In genomic region chr1:180148563-180148962, GRCm38 (mm10) we compare ENCODE assay signal across 20 mouse cellular contexts. TPM values are rescaled to one million over a fixed set of nuclear protein-coding genes. Genes with fewer than 3 reads are reported as not detected.
DNase-seq lines count a peak whose midpoint lies in the region; ATAC-seq and TF ChIP-seq lines count a peak whose summit lies in the region.
"Had no signal": no experiment of that assay in that cellular context is flagged by ENCODE, and none has a peak within 500 bp of the region (broad histone marks: within the 10 kb centered on the region; RNA-seq: fewer than 3 reads in every experiment).

No protein-coding gene starts in this region.

- H3K9ac ChIP-seq in heart, postnatal 0 days (replicated peaks; ENCODE audit: low read depth, low read length): no peak overlapping the region
- H3K9ac ChIP-seq in liver, embryonic 11.5 days (ENCODE audit: low read depth, low read length): peak overlapping the region; percentile 30; the same call in 1 of the 2 replicates
- H3K9ac ChIP-seq: embryonic facial prominence, embryonic 13.5 days; forebrain, embryonic 12.5 days; hindbrain, embryonic 13.5 days; intestine, embryonic 15.5 days; limb, embryonic 15.5 days had no signal

- no peak overlapping the region for H3K4me3 ChIP-seq in heart, postnatal 0 days (ENCODE audit: low read depth, low read length)
- peak overlapping the region; percentile 7; the same call in 1 of the 2 replicates for H3K4me3 ChIP-seq in liver, embryonic 11.5 days (ENCODE audit: low read depth, low read length)
- H3K4me3 ChIP-seq: embryonic facial prominence, embryonic 13.5 days; forebrain, embryonic 12.5 days; hindbrain, embryonic 13.5 days; intestine, embryonic 15.5 days; limb, embryonic 15.5 days had no signal

- H3K36me3 ChIP-seq in heart, postnatal 0 days (replicated peaks; ENCODE audit: control insufficient read depth, insufficient read depth, low read length): peaks cover 54% of the 10 kb centered on the region
- H3K36me3 ChIP-seq in liver, embryonic 11.5 days (ENCODE audit: control insufficient read depth, insufficient read depth, low read length): peaks cover 15% of the 10 kb centered on the region; the same call in 1 of the 2 replicates
- H3K36me3 ChIP-seq: intestine, embryonic 15.5 days had no signal

- DNase-seq in heart, postnatal 0 days (ENCODE audit: low spot score): no peak
- no peak for DNase-seq in heart, postnatal 14 days
- DNase-seq in c-Kit-negative CD71-positive TER-119-positive erythroid progenitor cells, embryonic 14.5 days (ENCODE audit: low read depth, low spot score): peak; percentile 72
- no peak for DNase-seq in liver, embryonic 11.5 days (ENCODE audit: low spot score)
- no peak for DNase-seq in right cerebral cortex, adult 18-20 months
- no peak for DNase-seq in yolk sac, embryonic 10.5 days (ENCODE audit: low spot score)
- DNase-seq: adrenal gland, postnatal 25 days; cerebellum, adult 11 months; layer of hippocampus, adult 9-11 months; lung, postnatal 14 days; retina, postnatal 1 day; thymus, postnatal 36 days had no signal

- TF ChIP-seq EP300 in heart, postnatal 0 days (IDR thresholded peaks at IDR 0.05; ENCODE audit: low read depth): no peak

- no peak overlapping the region for H3K4me2 ChIP-seq in heart, postnatal 0 days (ENCODE audit: low read depth, low read length)
- H3K4me2 ChIP-seq in liver, embryonic 11.5 days: peak overlapping the region; percentile 62
- H3K4me2 ChIP-seq: embryonic facial prominence, embryonic 13.5 days; forebrain, embryonic 12.5 days; hindbrain, embryonic 13.5 days; intestine, embryonic 15.5 days; limb, embryonic 15.5 days; midbrain, embryonic 11.5 days had no signal

- 86% methylated on average over 4 of the region's 4 CpGs for WGBS in heart, postnatal 0 days
- 54% methylated on average over 4 of the region's 4 CpGs for WGBS in liver, embryonic 11.5 days

- H3K27me3 ChIP-seq in heart, postnatal 0 days (ENCODE audit: control insufficient read depth, insufficient read depth, low read length): no peaks in the 10 kb centered on the region
- H3K27me3 ChIP-seq in liver, embryonic 11.5 days (replicated peaks; ENCODE audit: control insufficient read depth, insufficient read depth, low read length): no peaks in the 10 kb centered on the region
- H3K27me3 ChIP-seq: embryonic facial prominence, embryonic 13.5 days; forebrain, embryonic 12.5 days; hindbrain, embryonic 13.5 days; intestine, embryonic 15.5 days; limb, embryonic 15.5 days had no signal

- ATAC-seq in heart, postnatal 0 days (ENCODE audit: insufficient read depth, low read depth): no peak
- peak; percentile 98 for ATAC-seq in liver, embryonic 11.5 days (replicated peaks; ENCODE audit: low FRiP score)
- ATAC-seq in megakaryocyte, adult 5-6 weeks (ENCODE audit: poor library complexity, severe bottlenecking): no peak
- ATAC-seq: intestine, embryonic 15.5 days had no signal

- H3K9me3 ChIP-seq in heart, postnatal 0 days (replicated peaks; ENCODE audit: control insufficient read depth, low read length): no peaks in the 10 kb centered on the region
- H3K9me3 ChIP-seq in liver, embryonic 11.5 days (ENCODE audit: control insufficient read depth, low read length): no peaks in the 10 kb centered on the region
- H3K9me3 ChIP-seq: embryonic facial prominence, embryonic 13.5 days; forebrain, embryonic 12.5 days; hindbrain, embryonic 13.5 days; intestine, embryonic 15.5 days; limb, embryonic 15.5 days had no signal

- TF ChIP-seq CTCF in heart, postnatal 0 days (IDR thresholded peaks at IDR 0.05; ENCODE audit: low read depth): no peak

- H3K27ac ChIP-seq in heart, postnatal 0 days (ENCODE audit: low read depth): peak overlapping the region; percentile 51; the same call in 1 of the 2 replicates
- peak overlapping the region; percentile 94 for H3K27ac ChIP-seq in liver, embryonic 11.5 days (ENCODE audit: low read depth, low read length)
- H3K27ac ChIP-seq: embryonic facial prominence, embryonic 13.5 days; forebrain, embryonic 12.5 days; hindbrain, embryonic 13.5 days; intestine, embryonic 15.5 days; kidney, postnatal 0 days; limb, embryonic 15.5 days had no signal

- intact Hi-C loops in heart, postnatal 14 days (cut with DNase I): loop anchor here (10.0 kb wide), 1 partner anchor 294 kb away; no protein-coding TSS in a partner anchor

- no peaks in the 10 kb centered on the region for H3K4me1 ChIP-seq in heart, postnatal 0 days (ENCODE audit: control insufficient read depth, insufficient read depth)
- H3K4me1 ChIP-seq in liver, embryonic 11.5 days (replicated peaks; ENCODE audit: control insufficient read depth, insufficient read depth, low read length): peaks cover 13% of the 10 kb centered on the region
- H3K4me1 ChIP-seq: embryonic facial prominence, embryonic 13.5 days; forebrain, embryonic 12.5 days; hindbrain, embryonic 13.5 days; intestine, embryonic 15.5 days; limb, embryonic 15.5 days had no signal

RNA-seq across cellular contexts. Expression of gene Coq8a, which starts 50.8 kb away (rescaled TPM):
- total RNA-seq in heart, postnatal 0 days (2014; rRNA removed; ENCODE audit: low replicate concordance): 148 and 166 TPM in 2 replicates
- polyA plus RNA-seq in heart, postnatal 0 days (2015; fragmentation: Nextera tagmentation; extraction: Ambion mirVana): 226 and 231 TPM in 2 replicates
- total RNA-seq in heart, postnatal 14 days (2021): 100 to 1,000 TPM; 741 to 790 TPM
- polyA plus RNA-seq in liver, embryonic 11.5 days (2014; fragmentation: Nextera tagmentation; extraction: Ambion mirVana): 6.7 and 9.3 TPM in 2 replicates
- 1.5 and 2.4 TPM in 2 replicates for total RNA-seq in megakaryocyte, adult 5-6 weeks (2015)
- 0.84 and 2.4 TPM in 2 replicates for total RNA-seq in megakaryocyte, adult 5-6 weeks (2017)

Comparison
In these comparisons a context has a peak if more than half of its experiments do, and no peak if none do; other contexts are left out.
1. RNA of gene Coq8a, which starts 50.8 kb away (total RNA-seq): 741 to 790 TPM in heart, postnatal 14 days and 148 to 166 TPM in heart, postnatal 0 days; 0.84 to 2.4 TPM in megakaryocyte, adult 5-6 weeks; every median in the first group is over 10 times any median in the second.